Mouse (Mus musculus) cerebellum, postnatal 36 days (tissue): ENCODE measurements around the gene Rsl1.
"Not testable (repeated sequence)": the region's sequence is repeated elsewhere in the genome, so short reads cannot be mapped to it uniquely, and the experiment has no call there.

Source experiments
- DNase-seq, 2 experiments: peaks; one replicate each; pipeline ENCODE4 v3.0.0; 2021 to 2022; ENCODE audit warnings: mixed read lengths in 2 of 2

The Rsl1 gene

GRCm38 (mm10) chr13:67172991-67173722 is at the start of gene Rsl1:
Gene Rsl1, plus strand, starts transcription at chr13:67173182.
- DNase-seq = peak; percentile 56 to 70

GRCm38 (mm10) chr13:67124460-67124859 is 48.5 kb upstream of the Rsl1 start:
- no peak for DNase-seq

- not testable (repeated sequence) for DNase-seq
Observed at GRCm38 (mm10) chr13:67127507-67127906, 45.5 kb upstream of the Rsl1 start.

GRCm38 (mm10) chr13:67128038-67128721 is 44.8 kb upstream of the Rsl1 start:
- DNase-seq = peak; percentile 85 to 89

- DNase-seq = not testable (repeated sequence)
Observed at GRCm38 (mm10) chr13:67166122-67166521, 6.9 kb upstream of the Rsl1 start.

- DNase-seq = no peak
Observed at GRCm38 (mm10) chr13:67173723-67174055, 707 bp downstream of the Rsl1 start.

GRCm38 (mm10) chr13:67194340-67194894 is 21.4 kb downstream of the Rsl1 start, which contains the start of gene Zfp455:
Gene Zfp455, plus strand, starts transcription at chr13:67194506.
- DNase-seq = peak; percentile 46 to 66

- no peak for DNase-seq
Observed at GRCm38 (mm10) chr13:67201656-67202055, 28.7 kb downstream of the Rsl1 start.

GRCm38 (mm10) chr13:67214015-67214607 is 41.1 kb downstream of the Rsl1 start:
- no peak for DNase-seq
